In genomic region chr5:41768382-41769040, GRCm38 (mm10) we compare ENCODE assay signal across 7 mouse cellular contexts. TPM values are rescaled to one million over a fixed set of nuclear protein-coding genes. Genes with fewer than 3 reads are reported as not detected.
DNase-seq lines count a peak whose midpoint lies in the region; ATAC-seq lines count a peak whose summit lies in the region.

No protein-coding gene starts in this region.

- H3K4me2 ChIP-seq in midbrain, embryonic 13.5 days (replicated peaks): peak overlapping the region; percentile 38

- no peaks in the 10 kb centered on the region for H3K36me3 ChIP-seq in embryonic facial prominence, embryonic 10.5 days (replicated peaks)
- no peaks in the 10 kb centered on the region for H3K36me3 ChIP-seq in limb, embryonic 10.5 days
- no peaks in the 10 kb centered on the region for H3K36me3 ChIP-seq in midbrain, embryonic 13.5 days

- H3K27me3 ChIP-seq in embryonic facial prominence, embryonic 10.5 days (replicated peaks; ENCODE audit: low read depth, poor library complexity, severe bottlenecking): peaks cover 62% of the 10 kb centered on the region
- peaks cover 68% of the 10 kb centered on the region for H3K27me3 ChIP-seq in limb, embryonic 10.5 days (ENCODE audit: low read depth, poor library complexity, severe bottlenecking)
- peaks cover 67% of the 10 kb centered on the region for H3K27me3 ChIP-seq in midbrain, embryonic 13.5 days

- H3K4me1 ChIP-seq in embryonic facial prominence, embryonic 10.5 days: peaks cover 29% of the 10 kb centered on the region
- peaks cover 25% of the 10 kb centered on the region for H3K4me1 ChIP-seq in limb, embryonic 10.5 days
- peaks cover 24% of the 10 kb centered on the region for H3K4me1 ChIP-seq in midbrain, embryonic 13.5 days (replicated peaks)

- 4% methylated on average over 21 of the region's 21 CpGs for WGBS in embryonic facial prominence, embryonic 10.5 days
- WGBS in limb, embryonic 10.5 days: 6% methylated on average over 21 of the region's 21 CpGs
- 5% methylated on average over 21 of the region's 21 CpGs for WGBS in midbrain, embryonic 13.5 days

- no peak overlapping the region for H3K9ac ChIP-seq in midbrain, embryonic 13.5 days (replicated peaks)

- DNase-seq in adrenal gland, postnatal 10 days: peak; percentile 94
- DNase-seq in embryonic facial prominence, embryonic 10.5 days (ENCODE audit: low spot score): peak; percentile 90
- DNase-seq in kidney, adult 11 months: peak; percentile 68
- DNase-seq in limb, embryonic 10.5 days (ENCODE audit: low spot score): peak; percentile 95
- peak; percentile 63 for DNase-seq in spleen, adult 12 weeks (ENCODE audit: low spot score)

- no peak overlapping the region for H3K27ac ChIP-seq in embryonic facial prominence, embryonic 10.5 days (replicated peaks)
- H3K27ac ChIP-seq in limb, embryonic 10.5 days: no peak overlapping the region
- no peak overlapping the region for H3K27ac ChIP-seq in midbrain, embryonic 13.5 days

- H3K9me3 ChIP-seq in embryonic facial prominence, embryonic 10.5 days: no peaks in the 10 kb centered on the region
- no peaks in the 10 kb centered on the region for H3K9me3 ChIP-seq in limb, embryonic 10.5 days (replicated peaks)
- H3K9me3 ChIP-seq in midbrain, embryonic 13.5 days: no peaks in the 10 kb centered on the region

- ATAC-seq in granulocyte monocyte progenitor cell, adult 5-6 weeks (replicated peaks; ENCODE audit: poor library complexity, severe bottlenecking): peak; percentile 85
- ATAC-seq in midbrain, embryonic 13.5 days: peak; percentile 76

- H3K4me3 ChIP-seq in embryonic facial prominence, embryonic 10.5 days: peak overlapping the region; percentile 46
- H3K4me3 ChIP-seq in limb, embryonic 10.5 days: peak overlapping the region; percentile 31
- peak overlapping the region; percentile 22 for H3K4me3 ChIP-seq in midbrain, embryonic 13.5 days (replicated peaks)

RNA-seq across cellular contexts. Expression of gene Nkx3-2, which starts 4.2 kb away (rescaled TPM):
- under 1 TPM in 1 of 2 experiments, not detected in 1; 0.15 TPM for total RNA-seq in adrenal gland, postnatal 10 days (2021)
- 1.9 and 2.2 TPM in 2 replicates for polyA plus RNA-seq in embryonic facial prominence, embryonic 10.5 days (2016; fragmentation: Nextera tagmentation; extraction: Ambion mirVana)
- total RNA-seq in granulocyte monocyte progenitor cell, adult 5-6 weeks (2014; fragmentation: Nextera tagmentation): not detected in 2 replicates
- total RNA-seq in granulocyte monocyte progenitor cell, adult 5-6 weeks (2017): not detected in 2 replicates
- 0.11 and 0.50 TPM in 2 replicates for polyA plus RNA-seq in limb, embryonic 10.5 days (2016; fragmentation: Nextera tagmentation; extraction: Ambion mirVana)
- not detected in 2 replicates for polyA plus RNA-seq in midbrain, embryonic 13.5 days (2015; fragmentation: Nextera tagmentation; extraction: Ambion mirVana)
